Comparison of ENCODE assay signal across 8 mouse cellular contexts in genomic region chr2:77073930-77074329, GRCm38 (mm10).
A peak's percentile ranks its signal among the peaks of the same experiment; 100 is the strongest.
DNase-seq lines count a peak whose midpoint lies in the region; ATAC-seq lines count a peak whose summit lies in the region.

No protein-coding gene starts in this region.

- no peaks in the 10 kb centered on the region for H3K9me3 ChIP-seq in heart, embryonic 15.5 days (replicated peaks)

- H3K4me3 ChIP-seq in heart, embryonic 15.5 days = no peak overlapping the region

- 0 out of 2 replicates have a peak, but pooled peaks have one; percentile 14 for ATAC-seq in heart, embryonic 15.5 days (replicated peaks; ENCODE audit: insufficient number of reproducible peaks, insufficient read depth, low FRiP score, low read depth)
- no peak for ATAC-seq in monocyte, adult 5-6 weeks (replicated peaks; ENCODE audit: insufficient number of reproducible peaks, low FRiP score, low TSS enrichment, poor library complexity, severe bottlenecking)

- no peak for DNase-seq in heart, postnatal 25 days (ENCODE audit: low spot score)
- DNase-seq in testis, postnatal 10 days (ENCODE audit: low spot score) = peak; percentile 49
- DNase-seq in testis, postnatal 14 days (ENCODE audit: low spot score) = no peak
- DNase-seq in kidney, adult 8-10 months = peak; percentile 15 to 48
- DNase-seq in right cerebral cortex, postnatal 25 days = peak; percentile 7
- DNase-seq in gastrocnemius, postnatal 10 days = no peak

- intact Hi-C loops in heart, postnatal 25 days (cut with DNase I) = no loop called here

- WGBS in heart, embryonic 15.5 days = 52% methylated on average over 5 of the region's 5 CpGs

- 0 out of 2 replicates have a peak overlapping the region, but pooled peaks have one; percentile 25 for H3K27ac ChIP-seq in heart, embryonic 15.5 days

- H3K4me2 ChIP-seq in heart, embryonic 15.5 days = no peak overlapping the region

- H3K27me3 ChIP-seq in heart, embryonic 15.5 days = no peaks in the 10 kb centered on the region

- H3K9ac ChIP-seq in heart, embryonic 15.5 days = no peak overlapping the region

- H3K36me3 ChIP-seq in heart, embryonic 15.5 days = peaks cover 24% of the 10 kb centered on the region; the same call in 1 of the 2 replicates

- peaks cover 13% of the 10 kb centered on the region for H3K4me1 ChIP-seq in heart, embryonic 15.5 days (replicated peaks)

Comparison
In these comparisons a context has a peak if more than half of its experiments do, and no peak if none do; other contexts are left out.
1. DNase-seq: peak in testis, postnatal 10 days (single experiment), kidney, adult 8-10 months (2 of 2) and right cerebral cortex, postnatal 25 days (single experiment); none in heart, postnatal 25 days (single experiment), testis, postnatal 14 days (single experiment) and gastrocnemius, postnatal 10 days (single experiment).